Mouse (Mus musculus): ENCODE measurements around the gene Mtnr1a.
A peak's percentile ranks its signal among the peaks of the same experiment; 100 is the strongest.
"Not testable (repeated sequence)": the region's sequence is repeated elsewhere in the genome, so short reads cannot be mapped to it uniquely, and the experiment has no call there.

Mtnr1a gene

DNA sequence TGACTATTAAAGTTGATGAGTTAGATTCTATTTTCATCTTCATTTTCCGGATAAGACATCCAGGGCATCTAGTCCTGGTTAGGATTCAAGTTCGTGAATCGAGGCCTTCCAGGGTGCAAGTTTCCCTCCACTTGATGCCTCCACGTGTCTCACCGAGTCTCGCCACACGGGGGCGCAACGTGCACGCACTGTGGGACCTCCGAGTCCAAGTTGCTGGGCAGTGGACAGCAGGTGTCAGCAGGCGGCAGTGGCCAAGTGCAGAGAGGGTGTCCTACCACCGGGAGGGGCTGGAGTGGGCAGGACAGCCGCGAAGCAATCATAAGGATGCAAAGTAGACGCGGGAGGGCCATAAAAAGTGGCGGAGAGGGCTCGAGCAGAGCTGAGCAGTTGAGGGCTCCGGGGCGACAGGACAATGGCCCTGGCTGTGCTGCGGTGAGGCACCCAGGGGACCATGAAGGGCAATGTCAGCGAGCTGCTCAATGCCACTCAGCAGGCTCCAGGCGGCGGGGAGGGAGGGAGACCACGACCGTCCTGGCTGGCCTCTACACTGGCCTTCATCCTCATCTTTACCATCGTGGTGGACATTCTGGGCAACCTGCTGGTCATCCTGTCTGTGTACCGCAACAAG, at the start of gene Mtnr1a:
TSS of gene Mtnr1a (plus strand) at position 379 of the 628 bp plus-strand sequence.
- DNase-seq: peak; percentile 91 to 93

DNA sequence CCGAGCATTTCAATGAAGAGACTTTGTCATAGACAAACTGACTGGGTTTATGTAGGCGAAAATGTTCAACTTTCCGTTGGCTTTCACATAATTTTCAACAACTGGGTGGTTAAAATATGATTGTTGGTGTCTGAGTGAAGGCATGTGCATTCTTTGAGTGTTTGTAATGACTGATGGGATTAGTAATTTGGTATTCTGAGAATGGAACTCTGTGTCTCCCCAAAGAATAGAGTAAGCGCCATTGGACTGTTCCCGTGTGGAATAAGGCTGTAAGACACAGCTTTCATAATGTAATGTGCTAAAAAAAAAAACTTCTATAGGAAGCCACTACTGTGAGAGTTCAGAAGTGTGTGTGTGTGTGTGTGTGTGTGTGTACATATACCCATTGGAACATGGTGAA, 49.7 kb upstream of the Mtnr1a start:
- DNase-seq: no peak

DNA sequence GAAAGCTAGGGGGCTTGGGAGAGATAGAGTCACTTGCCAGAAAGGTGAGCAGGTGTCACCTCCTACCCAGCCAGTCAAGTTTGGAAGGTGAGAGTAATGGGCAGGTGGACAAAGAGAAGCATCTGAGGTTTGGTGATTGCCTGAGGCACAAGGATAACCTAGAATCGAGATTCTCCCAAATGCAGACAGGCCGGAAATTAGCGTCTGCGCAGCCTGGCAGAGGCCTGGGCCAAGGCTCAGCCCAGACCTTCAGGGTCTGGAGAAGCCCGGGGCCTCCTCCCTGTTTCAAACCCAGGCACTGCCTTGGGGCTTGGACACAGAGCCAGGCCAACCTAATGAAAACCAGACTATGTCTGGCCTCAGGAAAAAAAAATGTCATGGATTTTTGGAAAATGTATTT, 47.8 kb upstream of the Mtnr1a start:
- DNase-seq: peak; percentile 58 to 62

DNA sequence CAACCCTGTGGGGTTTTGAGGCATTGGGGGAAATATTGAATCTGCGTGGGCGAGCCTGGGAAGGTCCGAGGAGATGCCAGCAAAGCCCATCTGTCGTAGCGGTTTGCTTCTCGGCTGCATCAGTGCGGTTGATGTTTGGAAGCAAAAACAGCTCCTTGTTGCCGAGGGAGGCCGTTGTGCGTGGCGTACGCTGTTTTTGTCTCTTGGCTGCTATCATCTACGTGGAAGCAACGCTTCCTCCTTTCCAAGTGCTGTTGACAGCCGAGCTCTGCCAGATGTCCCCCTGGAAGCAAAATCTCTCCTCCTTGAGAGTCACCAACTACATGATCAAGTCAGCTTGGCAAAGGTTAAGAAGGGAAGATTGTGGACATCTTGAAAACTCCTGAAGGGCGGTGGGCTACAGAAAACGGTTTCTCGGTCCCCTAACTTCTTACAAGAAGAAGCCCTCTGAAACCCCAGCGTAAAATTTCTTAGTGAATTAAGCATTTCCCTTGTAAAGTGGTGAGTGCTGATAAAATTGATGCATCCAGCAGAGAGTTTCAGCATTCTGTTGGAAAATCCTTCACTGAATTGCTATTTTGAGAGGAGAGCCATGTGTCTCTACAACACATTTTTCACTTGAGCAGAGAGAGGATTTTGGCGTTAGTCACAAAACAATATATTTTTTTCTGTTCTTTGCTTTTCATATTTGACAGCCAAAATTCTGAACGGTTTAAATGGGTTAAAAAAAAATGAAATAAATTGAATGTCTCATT, 46.8 kb upstream of the Mtnr1a start:
- DNase-seq: peak; percentile 79 to 82

GRCm38 (mm10) chr8:45028081-45028497, 40.8 kb upstream of the Mtnr1a start:
- DNase-seq: peak; percentile 45 to 48

GRCm38 (mm10) chr8:45038350-45038749, 30.6 kb upstream of the Mtnr1a start:
- DNase-seq: no peak

DNA sequence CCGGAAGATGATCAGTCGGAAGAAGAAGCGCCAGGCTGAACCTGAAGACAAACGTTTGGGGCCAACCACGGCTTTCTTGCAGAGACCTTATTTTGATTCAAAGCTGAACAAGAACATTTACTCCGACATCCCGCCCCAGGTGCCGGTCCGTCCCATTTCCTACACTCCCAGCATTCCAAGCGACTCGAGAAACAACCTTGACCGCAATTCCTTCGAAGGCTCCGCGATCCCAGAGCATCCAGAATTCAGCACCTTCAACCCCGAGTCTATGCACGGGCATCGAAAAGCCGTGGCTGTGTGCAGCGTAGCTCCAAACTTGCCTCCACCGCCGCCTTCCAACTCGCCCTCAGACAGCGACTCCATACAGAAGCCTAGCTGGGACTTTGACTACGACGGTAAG, 24.8 kb upstream of the Mtnr1a start:
- DNase-seq: no peak

DNA sequence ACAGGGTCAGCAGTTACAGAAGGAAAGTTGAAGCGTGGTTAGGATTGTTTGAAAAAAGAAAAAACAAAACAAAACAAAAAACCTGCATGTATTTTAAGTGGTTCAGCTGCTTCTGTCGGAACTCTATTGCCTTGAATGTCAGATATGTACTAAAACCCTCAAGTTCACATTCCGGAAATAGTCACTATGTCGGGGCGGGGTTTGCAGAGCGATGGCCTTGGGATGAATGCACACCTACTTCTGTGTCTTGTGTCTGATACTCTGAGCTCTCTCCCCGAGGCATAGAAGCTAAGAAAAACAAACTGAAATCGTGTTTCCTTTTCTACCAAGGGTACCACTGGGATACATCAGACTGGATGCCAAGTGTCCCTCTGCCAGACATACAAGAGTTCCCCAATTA, 18.5 kb upstream of the Mtnr1a start:
- DNase-seq: no peak

GRCm38 (mm10) chr8:45051236-45051635, 17.7 kb upstream of the Mtnr1a start:
- no peak for DNase-seq

DNA sequence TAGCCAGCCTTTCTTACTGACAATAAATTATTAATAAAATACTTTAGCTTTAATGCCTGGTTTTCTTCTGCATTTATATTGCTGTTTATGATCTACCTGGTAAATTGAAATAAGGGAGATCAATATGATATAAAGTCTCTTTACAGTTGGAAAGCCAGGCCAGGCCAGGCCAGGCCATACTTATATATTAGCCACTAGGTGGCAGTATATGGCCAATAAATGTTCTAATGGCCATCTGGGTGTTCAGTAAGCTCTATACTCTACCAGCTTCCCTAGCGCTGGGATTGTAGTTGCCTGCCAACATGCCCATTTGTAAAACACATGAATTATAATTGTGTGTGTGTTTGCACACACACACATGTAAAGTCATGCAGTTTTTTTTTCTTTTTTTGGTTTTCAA, 16.7 kb upstream of the Mtnr1a start:
- no peak for DNase-seq

GRCm38 (mm10) chr8:45052618-45053017, 16.3 kb upstream of the Mtnr1a start:
- no peak for DNase-seq

DNA sequence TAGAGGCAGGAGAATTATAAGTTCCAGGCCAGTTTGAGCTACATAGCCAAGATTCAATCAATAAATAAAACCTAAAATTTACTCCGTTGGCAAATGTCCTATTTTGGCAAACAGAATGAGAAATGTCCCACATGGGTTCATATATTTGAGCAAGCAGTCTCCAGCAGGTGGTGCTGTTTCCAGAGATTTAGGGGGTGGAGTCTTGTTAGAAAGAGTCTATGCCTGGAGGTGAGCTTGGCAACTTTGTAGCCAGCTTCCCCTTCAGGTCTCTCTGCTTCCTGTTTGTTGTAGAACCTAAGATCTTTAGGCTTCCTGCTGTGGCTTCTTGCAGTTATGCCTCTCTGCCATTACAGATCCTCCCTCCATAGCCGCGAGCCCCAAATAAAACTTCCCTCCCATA, 13.4 kb upstream of the Mtnr1a start:
- DNase-seq: no peak

GRCm38 (mm10) chr8:45056810-45057209, 12.1 kb upstream of the Mtnr1a start:
- no peak for DNase-seq

- DNase-seq: no peak
These were observed 8.9 kb upstream of the Mtnr1a start for GRCm38 (mm10) chr8:45060083-45060482.

- no peak for DNase-seq
These were observed 6.6 kb upstream of the Mtnr1a start for GRCm38 (mm10) chr8:45062311-45062710.

- DNase-seq: no peak
These were observed 5.7 kb upstream of the Mtnr1a start for GRCm38 (mm10) chr8:45062982-45063924.

- no peak for DNase-seq
These were observed 4.6 kb upstream of the Mtnr1a start for GRCm38 (mm10) chr8:45064197-45064869.

GRCm38 (mm10) chr8:45065391-45065790, 3.5 kb upstream of the Mtnr1a start:
- not testable (repeated sequence) for DNase-seq

DNA sequence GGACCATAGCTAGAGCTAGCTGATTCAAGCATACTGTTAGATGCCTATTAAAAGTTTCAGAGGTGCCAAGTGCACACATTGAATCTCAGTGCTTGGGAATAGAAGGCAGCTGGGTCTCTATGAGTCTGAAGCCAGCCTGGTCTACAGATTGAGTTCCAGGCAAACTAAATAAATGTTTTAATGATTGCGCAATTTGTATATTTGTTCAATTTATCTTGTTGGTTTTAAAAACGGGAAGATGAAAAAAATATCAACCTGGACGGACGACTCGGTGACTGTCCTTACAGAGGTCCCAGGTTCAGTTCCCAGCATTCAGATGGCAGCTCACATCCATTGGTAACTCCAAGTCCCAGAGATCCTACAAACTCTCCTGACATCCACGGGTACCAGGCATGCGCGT, 2.0 kb downstream of the Mtnr1a start:
- DNase-seq: no peak

- DNase-seq: no peak
These were observed 11.9 kb downstream of the Mtnr1a start for GRCm38 (mm10) chr8:45080850-45081249.

DNA sequence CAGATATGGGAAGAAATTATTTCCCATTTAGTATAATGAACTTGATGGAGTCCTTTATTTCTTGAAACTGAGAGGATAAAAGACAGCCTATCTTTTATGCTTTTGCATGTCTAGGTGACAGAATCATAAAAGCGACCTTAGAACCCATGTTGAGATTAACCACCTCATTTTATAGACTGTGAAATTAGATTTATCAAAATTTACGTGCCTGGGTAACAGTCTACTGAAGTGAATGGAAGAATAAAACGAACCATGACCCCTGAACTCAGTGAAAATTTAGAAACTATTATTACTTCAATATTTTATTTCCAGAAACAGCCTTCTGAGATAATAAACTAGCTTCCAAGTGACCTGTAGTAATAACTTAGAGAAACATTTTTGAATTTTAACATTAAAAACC, 24.7 kb downstream of the Mtnr1a start:
- no peak for DNase-seq

- DNase-seq: no peak
These were observed 40.6 kb downstream of the Mtnr1a start for GRCm38 (mm10) chr8:45109371-45110063.

Data from cerebellum, adult 18-20 months (tissue).